ENCODE assay signal across 8 mouse cellular contexts in the genomic region with DNA sequence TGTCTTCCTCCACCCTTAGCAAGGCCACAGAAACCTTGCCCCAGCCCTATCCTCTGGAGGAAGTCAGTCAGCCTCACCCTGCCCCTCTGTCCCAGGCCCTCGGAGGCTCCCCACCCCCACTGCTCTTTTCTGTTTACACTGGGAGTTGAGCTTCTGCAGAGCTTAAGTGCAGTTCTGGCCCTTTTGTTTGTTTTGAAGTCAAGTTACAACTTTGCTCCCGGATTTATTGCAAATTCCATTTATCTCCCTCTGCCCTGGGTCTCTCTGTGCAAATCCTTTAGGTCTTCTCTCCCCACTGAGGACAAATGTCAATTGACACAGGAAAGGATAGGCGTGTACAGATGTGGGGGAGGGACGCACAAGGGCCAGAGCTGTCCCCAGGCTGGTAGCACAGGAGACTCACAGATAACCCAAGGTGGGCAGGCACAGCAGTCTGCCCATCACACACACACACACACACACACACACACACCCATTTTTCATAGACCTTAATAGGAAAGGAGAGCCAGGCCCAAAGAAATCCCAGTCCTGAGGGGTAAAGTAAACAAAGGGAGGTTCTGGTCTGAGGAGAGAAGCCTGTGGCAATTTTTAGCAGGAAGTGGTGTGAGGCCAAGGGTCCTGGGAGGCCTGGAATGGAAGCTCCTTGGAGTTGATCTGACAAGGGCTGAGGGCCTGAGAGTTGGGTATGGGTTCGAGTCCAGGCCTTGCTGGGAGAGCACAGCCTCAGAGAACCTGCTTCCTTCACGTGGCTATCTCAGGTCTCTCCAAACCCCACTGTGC.
DNase-seq lines count a peak whose midpoint lies in the region; ATAC-seq and TF ChIP-seq lines count a peak whose summit lies in the region.

No protein-coding gene starts in this region.

- no peak overlapping the region for H3K4me2 ChIP-seq in heart, embryonic 15.5 days
- no peak overlapping the region for H3K4me2 ChIP-seq in kidney, postnatal 0 days (ENCODE audit: low read length)

- H3K4me1 ChIP-seq in heart, embryonic 15.5 days (replicated peaks) = peaks cover 48% of the 10 kb centered on the region
- H3K4me1 ChIP-seq in kidney, postnatal 0 days (replicated peaks; ENCODE audit: insufficient read depth, low read length) = peaks cover 34% of the 10 kb centered on the region

- WGBS in heart, embryonic 15.5 days = 30% methylated on average over 6 of the region's 6 CpGs
- WGBS in kidney, postnatal 0 days = 11% methylated on average over 6 of the region's 6 CpGs

- no peak overlapping the region for H3K9ac ChIP-seq in heart, embryonic 15.5 days
- 0 out of 2 replicates have a peak overlapping the region, but pooled peaks have one; percentile 5 for H3K9ac ChIP-seq in kidney, postnatal 0 days (ENCODE audit: low read depth, low read length)

- H3K4me3 ChIP-seq in heart, embryonic 15.5 days = no peak overlapping the region
- no peak overlapping the region for H3K4me3 ChIP-seq in kidney, postnatal 0 days (replicated peaks; ENCODE audit: low read depth, low read length)

- no peaks in the 10 kb centered on the region for H3K27me3 ChIP-seq in heart, embryonic 15.5 days
- H3K27me3 ChIP-seq in kidney, postnatal 0 days (ENCODE audit: insufficient read depth, low read length) = no peaks in the 10 kb centered on the region

- intact Hi-C loops in left cerebral cortex, postnatal 4 days (cut with DNase I) = no loop called here

- peak overlapping the region; percentile 82 for H3K27ac ChIP-seq in heart, embryonic 15.5 days
- peak overlapping the region; percentile 88 for H3K27ac ChIP-seq in kidney, postnatal 0 days

- ATAC-seq in heart, embryonic 15.5 days (replicated peaks; ENCODE audit: insufficient number of reproducible peaks, insufficient read depth, low FRiP score, low read depth) = peak; percentile 62
- peak; percentile 58 for ATAC-seq in kidney, postnatal 0 days (replicated peaks; ENCODE audit: low FRiP score, low read depth)
- ATAC-seq in megakaryocyte-erythroid progenitor cell, adult 5-6 weeks (replicated peaks; ENCODE audit: low FRiP score, low TSS enrichment, poor library complexity, severe bottlenecking) = no peak

- no peaks in the 10 kb centered on the region for H3K36me3 ChIP-seq in heart, embryonic 15.5 days
- no peaks in the 10 kb centered on the region for H3K36me3 ChIP-seq in kidney, postnatal 0 days (ENCODE audit: insufficient read depth, low read length)

- TF ChIP-seq POLR2A in brain, embryonic 14.5 days (IDR thresholded peaks at IDR 0.05; ENCODE audit: borderline replicate concordance, extremely low read depth, insufficient read depth, insufficient read length, poor library complexity, severe bottlenecking) = no peak

- peak; percentile 58 for DNase-seq in NIH3T3 (ENCODE audit: low read depth)
- peak; percentile 47 for DNase-seq in brain, embryonic 14.5 days (ENCODE audit: low read depth)
- peak; percentile 98 for DNase-seq in kidney, postnatal 0 days (ENCODE audit: low spot score)
- DNase-seq in lung, postnatal 10 days = peak; percentile 95
- DNase-seq in cerebellum, postnatal 36 days = no peak
- DNase-seq in left cerebral cortex, postnatal 4 days = no peak

- no peak for TF ChIP-seq CTCF in brain, embryonic 14.5 days (IDR thresholded peaks at IDR 0.05; ENCODE audit: borderline replicate concordance, extremely low read depth, insufficient read depth, insufficient read length)
- TF ChIP-seq CTCF in kidney, postnatal 0 days (IDR thresholded peaks at IDR 0.05; ENCODE audit: low read depth) = no peak

- H3K9me3 ChIP-seq in heart, embryonic 15.5 days (replicated peaks) = no peaks in the 10 kb centered on the region
- H3K9me3 ChIP-seq in kidney, postnatal 0 days (replicated peaks; ENCODE audit: low read length) = no peaks in the 10 kb centered on the region

Comparison
In these comparisons a context has a peak if more than half of its experiments do, and no peak if none do; other contexts are left out.
1. DNase-seq: peak in NIH3T3 (single experiment), brain, embryonic 14.5 days (single experiment), kidney, postnatal 0 days (single experiment) and lung, postnatal 10 days (single experiment); none in cerebellum, postnatal 36 days (0 of 2) and left cerebral cortex, postnatal 4 days (single experiment).